Mouse (Mus musculus) liver, embryonic 14.5 days (tissue): ENCODE measurements around the gene Piezo1.

Experiments
- CTCF ChIP-seq: IDR thresholded peaks from 2 replicates; pipeline ENCODE4 v1.5.1; 2016; ENCODE audit warnings: antibody characterized with exemption, low read depth, control low read depth
- EP300 ChIP-seq: IDR thresholded peaks from 2 replicates; pipeline ENCODE4 v1.6.1; 2016; ENCODE audit warnings: antibody characterized with exemption, low read depth

GRCm38 (mm10) chr8:122557248-122558038, 6.3 kb upstream of the Piezo1 start:
- TF ChIP-seq CTCF: no peak
- TF ChIP-seq EP300: no peak
